Mouse (Mus musculus): ENCODE results near the gene Tmem254c. TPM values are rescaled to one million over a fixed set of nuclear protein-coding genes. Genes with fewer than 3 reads are reported as not detected.
"Not testable (repeated sequence)": the region's sequence is repeated elsewhere in the genome, so short reads cannot be mapped to it uniquely, and the experiment has no call there.

Gene Tmem254c
- 13.1 and 14.4 TPM in 2 replicates for polyA plus RNA-seq (2015; fragmentation: Nextera tagmentation; extraction: Ambion mirVana)

- not testable (repeated sequence) for H3K27me3 ChIP-seq; H3K9me3 ChIP-seq (replicated peaks); H3K4me2 ChIP-seq; H3K9ac ChIP-seq; H3K4me3 ChIP-seq; H3K36me3 ChIP-seq (ENCODE audit: poor library complexity, severe bottlenecking); H3K27ac ChIP-seq; H3K4me1 ChIP-seq
- WGBS, result no CpG with 5 or more reads among the region's 10 CpGs
- peak; percentile 74 for ATAC-seq
These were observed at the start of gene Tmem254c for GRCm38 (mm10) chr14:26067325-26067633. Gene Tmem254c, minus strand, starts transcription at chr14:26067355.

- H3K36me3 ChIP-seq (ENCODE audit: poor library complexity, severe bottlenecking); H3K4me3 ChIP-seq; H3K9ac ChIP-seq; ATAC-seq; H3K27ac ChIP-seq; H3K9me3 ChIP-seq (replicated peaks); H3K4me2 ChIP-seq; H3K4me1 ChIP-seq; H3K27me3 ChIP-seq: not testable (repeated sequence)
- no CpG with 5 or more reads among the region's 3 CpGs for WGBS
These were observed 30.5 kb upstream of the Tmem254c start for GRCm38 (mm10) chr14:26097622-26098021.

GRCm38 (mm10) chr14:26081997-26082396, 14.8 kb upstream of the Tmem254c start, which contains the start of gene Cphx3:
Gene Cphx3, plus strand, starts transcription at chr14:26082297.
- not testable (repeated sequence) for H3K27me3 ChIP-seq; H3K9ac ChIP-seq; H3K4me3 ChIP-seq; H3K27ac ChIP-seq; H3K36me3 ChIP-seq (ENCODE audit: poor library complexity, severe bottlenecking); ATAC-seq; H3K9me3 ChIP-seq (replicated peaks); H3K4me2 ChIP-seq; H3K4me1 ChIP-seq
- no CpG with 5 or more reads among the region's 1 CpGs for WGBS

- not testable (repeated sequence) for H3K9me3 ChIP-seq (replicated peaks); ATAC-seq; H3K4me2 ChIP-seq; H3K27ac ChIP-seq; H3K4me1 ChIP-seq; H3K36me3 ChIP-seq (ENCODE audit: poor library complexity, severe bottlenecking); H3K4me3 ChIP-seq; H3K9ac ChIP-seq; H3K27me3 ChIP-seq
- no CpG with 5 or more reads among the region's 6 CpGs for WGBS
These were observed 14.1 kb upstream of the Tmem254c start, which contains the start of gene Cphx2 for GRCm38 (mm10) chr14:26081216-26081615. Gene Cphx2, plus strand, starts transcription at chr14:26081516.

GRCm38 (mm10) chr14:26076620-26077390, 9.7 kb upstream of the Tmem254c start:
- H3K4me2 ChIP-seq; ATAC-seq; H3K9ac ChIP-seq; H3K4me1 ChIP-seq; H3K27me3 ChIP-seq; H3K4me3 ChIP-seq; H3K36me3 ChIP-seq (ENCODE audit: poor library complexity, severe bottlenecking); H3K27ac ChIP-seq; H3K9me3 ChIP-seq (replicated peaks): not testable (repeated sequence)
- WGBS, result no CpG with 5 or more reads among the region's 5 CpGs

- not testable (repeated sequence) for H3K4me3 ChIP-seq; H3K36me3 ChIP-seq (ENCODE audit: poor library complexity, severe bottlenecking); H3K9me3 ChIP-seq (replicated peaks); H3K4me1 ChIP-seq; H3K4me2 ChIP-seq; H3K27ac ChIP-seq; H3K9ac ChIP-seq; H3K27me3 ChIP-seq
- peak; percentile 83 for ATAC-seq
- WGBS, result no CpG with 5 or more reads among the region's 44 CpGs
These were observed 406 bp downstream of the Tmem254c start for GRCm38 (mm10) chr14:26066574-26067324.

GRCm38 (mm10) chr14:26059362-26059761, 7.8 kb downstream of the Tmem254c start:
- H3K36me3 ChIP-seq (ENCODE audit: poor library complexity, severe bottlenecking); H3K9me3 ChIP-seq (replicated peaks); H3K27me3 ChIP-seq; ATAC-seq; H3K27ac ChIP-seq; H3K4me3 ChIP-seq; H3K9ac ChIP-seq; H3K4me2 ChIP-seq; H3K4me1 ChIP-seq: not testable (repeated sequence)
- no CpG with 5 or more reads among the region's 6 CpGs for WGBS

GRCm38 (mm10) chr14:26058184-26058583, 9.0 kb downstream of the Tmem254c start:
- H3K4me3 ChIP-seq, result not testable (repeated sequence)
- WGBS, result no CpG with 5 or more reads among the region's 3 CpGs

GRCm38 (mm10) chr14:26048767-26049166, 18.4 kb downstream of the Tmem254c start:
- ATAC-seq; H3K9me3 ChIP-seq (replicated peaks); H3K4me3 ChIP-seq; H3K9ac ChIP-seq; H3K27me3 ChIP-seq; H3K36me3 ChIP-seq (ENCODE audit: poor library complexity, severe bottlenecking); H3K27ac ChIP-seq; H3K4me1 ChIP-seq; H3K4me2 ChIP-seq: not testable (repeated sequence)
- WGBS, result no CpG with 5 or more reads among the region's 9 CpGs

More at GRCm38 (mm10) chr14:26058184-26058583, 9.0 kb downstream of the Tmem254c start:
- not testable (repeated sequence) for H3K9ac ChIP-seq; H3K27ac ChIP-seq; ATAC-seq; H3K4me2 ChIP-seq; H3K4me1 ChIP-seq; H3K27me3 ChIP-seq; H3K9me3 ChIP-seq (replicated peaks); H3K36me3 ChIP-seq (ENCODE audit: poor library complexity, severe bottlenecking)

- no CpG with 5 or more reads among the region's 8 CpGs for WGBS
- not testable (repeated sequence) for H3K4me2 ChIP-seq
These were observed 20.1 kb downstream of the Tmem254c start for GRCm38 (mm10) chr14:26047026-26047425.

GRCm38 (mm10) chr14:26045007-26045406, 22.1 kb downstream of the Tmem254c start:
- not testable (repeated sequence) for H3K27ac ChIP-seq; H3K9ac ChIP-seq; H3K9me3 ChIP-seq (replicated peaks); H3K36me3 ChIP-seq (ENCODE audit: poor library complexity, severe bottlenecking); ATAC-seq; H3K4me1 ChIP-seq; H3K4me2 ChIP-seq; H3K27me3 ChIP-seq; H3K4me3 ChIP-seq
- no CpG with 5 or more reads among the region's 5 CpGs for WGBS

More at GRCm38 (mm10) chr14:26047026-26047425, 20.1 kb downstream of the Tmem254c start:
- H3K4me3 ChIP-seq; H3K27ac ChIP-seq; H3K9ac ChIP-seq; H3K36me3 ChIP-seq (ENCODE audit: poor library complexity, severe bottlenecking); ATAC-seq; H3K9me3 ChIP-seq (replicated peaks); H3K27me3 ChIP-seq; H3K4me1 ChIP-seq: not testable (repeated sequence)

GRCm38 (mm10) chr14:26042611-26043010, 24.5 kb downstream of the Tmem254c start, which contains the start of gene Gm9780:
Gene Gm9780, minus strand, starts transcription at chr14:26042711.
- not testable (repeated sequence) for H3K9me3 ChIP-seq (replicated peaks); H3K4me1 ChIP-seq; H3K4me2 ChIP-seq; ATAC-seq; H3K9ac ChIP-seq; H3K4me3 ChIP-seq; H3K27me3 ChIP-seq; H3K27ac ChIP-seq; H3K36me3 ChIP-seq (ENCODE audit: poor library complexity, severe bottlenecking)
- WGBS, result no CpG with 5 or more reads among the region's 26 CpGs
